Mouse (Mus musculus) cerebellum, adult 2 months (tissue): ENCODE results near the gene Aanat.

ENCODE experiments used
- CTCF ChIP-seq: fragments of 200-500 bp; IDR thresholded peaks from 2 replicates; pipeline ENCODE4 v1.5.1; 2011; ENCODE audit warnings: low read depth, mild to moderate bottlenecking, control low read depth, low read length, moderate library complexity, borderline replicate concordance; ENCODE audit not compliant: insufficient read depth
- POLR2A ChIP-seq: fragments of 200-500 bp; IDR thresholded peaks from 2 replicates; pipeline ENCODE4 v1.6.1; 2011; ENCODE audit warnings: low read length, control low read depth, borderline replicate concordance; ENCODE audit not compliant: insufficient read depth

DNA sequence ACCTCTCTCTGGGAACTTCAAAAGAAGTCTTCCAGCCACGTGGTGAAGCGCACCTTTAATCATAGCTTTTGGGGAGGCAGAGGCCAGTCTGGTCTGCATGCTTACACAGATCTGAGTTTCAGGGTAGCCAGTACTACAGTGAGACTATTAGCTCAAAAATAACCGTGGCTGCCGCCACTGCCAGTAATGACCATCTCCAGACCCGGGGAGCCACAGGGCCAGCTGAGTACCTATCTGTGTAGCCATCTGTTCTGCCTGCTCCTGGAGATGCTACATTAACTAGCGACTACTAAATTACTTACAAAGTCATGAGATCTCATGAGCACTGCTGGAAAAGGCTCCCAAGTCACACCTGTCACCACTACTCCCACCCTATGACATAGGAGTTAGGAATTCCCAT, 11.2 kb upstream of the Aanat start:
- TF ChIP-seq CTCF (no peak), POLR2A (no peak)
